Mouse (Mus musculus): ENCODE measurements around the gene Mylk. TPM values are rescaled to one million over a fixed set of nuclear protein-coding genes. Genes with fewer than 3 reads are reported as not detected.
A peak's percentile ranks its signal among the peaks of the same experiment; 100 is the strongest.

The Mylk gene
- polyA plus RNA-seq, 1 experiment from 2014 or later = 4.1 TPM

DNA sequence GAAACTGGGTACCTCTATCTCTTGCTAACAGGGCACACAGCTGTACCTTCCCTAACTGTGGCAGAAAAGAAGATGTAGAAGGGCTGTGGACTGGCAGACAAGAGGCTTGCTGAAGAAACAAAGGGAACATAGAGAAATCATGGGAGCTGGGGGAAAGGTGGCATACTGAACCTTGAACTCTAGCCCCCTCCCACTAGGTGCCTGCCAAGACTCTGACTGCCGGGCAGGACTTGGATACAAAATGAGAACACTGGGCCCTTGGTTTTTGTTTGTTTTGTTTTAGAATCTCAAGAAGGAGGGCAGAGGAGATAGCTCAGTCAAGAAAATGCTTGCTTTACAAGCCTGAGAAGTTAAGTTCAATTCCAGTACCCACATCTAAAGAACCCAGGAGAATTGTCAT is 262.4 kb downstream of the Mylk start:
- no peaks in the 10 kb centered on the region for H3K27me3 ChIP-seq (replicated peaks)
- ATAC-seq (replicated peaks) = no peak
- WGBS = 70% methylated on average over 1 of the region's 1 CpGs

DNA sequence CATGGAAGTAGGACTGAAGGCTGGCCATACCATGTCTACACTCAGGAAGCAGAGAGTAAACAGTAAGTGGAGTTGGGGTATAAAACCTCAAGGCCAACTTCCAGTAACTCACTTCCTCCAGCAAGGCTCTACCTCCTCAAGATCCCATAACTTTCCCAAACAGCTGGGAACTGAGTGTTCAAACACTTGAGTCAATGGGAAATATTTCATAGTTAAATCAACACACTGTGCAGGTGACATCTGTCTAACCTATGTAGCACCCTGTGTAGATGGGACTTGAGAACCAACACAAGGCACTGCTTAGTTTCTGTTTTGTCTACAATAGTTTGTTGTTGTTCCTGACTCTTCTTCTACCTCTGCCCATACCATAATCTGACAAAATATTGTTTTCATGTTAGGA is 263.4 kb downstream of the Mylk start:
- Histone ChIP-seq H3K4me1 (no peaks in the 10 kb centered on the region), H3K27ac (no peak overlapping the region), H3K4me2 (no peak overlapping the region), H3K9ac (no peak overlapping the region), H3K9me3 (no peaks in the 10 kb centered on the region), H3K4me3 (no peak overlapping the region), H3K27me3 (replicated peaks) (no peaks in the 10 kb centered on the region), H3K36me3 (replicated peaks) (no peaks in the 10 kb centered on the region)
- ATAC-seq (replicated peaks) = no peak

More for the DNA sequence above, 262.4 kb downstream of the Mylk start:
- H3K4me3 ChIP-seq = no peak overlapping the region
- no peaks in the 10 kb centered on the region for H3K4me1 ChIP-seq
- no peak overlapping the region for H3K4me2 ChIP-seq
- no peak overlapping the region for H3K27ac ChIP-seq
- H3K9ac ChIP-seq = no peak overlapping the region
- no peaks in the 10 kb centered on the region for H3K9me3 ChIP-seq
- H3K36me3 ChIP-seq (replicated peaks) = no peaks in the 10 kb centered on the region

DNA sequence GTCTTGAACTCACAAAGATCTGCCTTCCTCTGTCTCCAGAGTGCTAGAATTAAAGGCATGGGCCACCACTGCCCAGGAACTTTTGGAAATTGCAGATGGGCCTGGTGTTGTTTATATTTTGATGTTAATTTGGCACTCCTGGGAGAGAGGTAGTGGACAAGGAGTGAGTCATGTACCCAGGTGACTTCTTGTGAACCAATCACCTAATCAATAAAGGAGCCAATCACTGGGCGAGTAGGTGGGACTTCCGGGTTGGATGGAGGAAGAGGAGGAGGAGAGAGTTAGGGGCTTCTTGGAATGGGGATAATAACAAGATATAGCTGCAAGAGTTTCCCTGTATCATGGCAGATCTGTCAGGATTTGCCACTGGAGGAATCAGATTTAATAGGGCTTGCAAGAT is 268.5 kb downstream of the Mylk start:
- Histone ChIP-seq H3K9me3 (no peaks in the 10 kb centered on the region; the same call in 1 of the 2 replicates), H3K4me2 (no peak overlapping the region), H3K36me3 (replicated peaks) (no peaks in the 10 kb centered on the region), H3K4me3 (no peak overlapping the region), H3K9ac (no peak overlapping the region), H3K27me3 (replicated peaks) (peaks cover 3% of the 10 kb centered on the region; the same call in 1 of the 2 replicates), H3K27ac (no peak overlapping the region), H3K4me1 (no peaks in the 10 kb centered on the region)
- no peak for ATAC-seq (replicated peaks)
- WGBS = 91% methylated on average over 2 of the region's 2 CpGs

DNA sequence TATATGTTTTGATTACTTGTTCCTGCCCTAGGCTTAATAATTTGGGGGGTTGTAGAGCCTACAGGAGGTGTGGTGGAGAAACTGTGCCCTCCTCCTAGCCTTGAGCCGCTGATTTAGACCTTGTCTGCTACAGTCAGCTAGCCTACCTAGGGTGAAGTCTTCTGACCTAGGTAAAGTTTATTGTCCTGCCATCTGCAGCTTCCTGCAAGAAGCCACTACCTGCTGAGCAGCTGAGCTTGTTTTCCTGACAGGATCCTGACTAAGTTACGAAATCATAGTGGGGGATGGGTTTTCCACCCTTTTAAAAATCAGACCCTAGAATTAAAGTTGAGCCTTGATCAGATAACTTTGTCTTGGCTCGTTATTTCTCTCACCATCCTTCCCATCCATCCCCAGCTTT is 271.5 kb downstream of the Mylk start:
- H3K27me3 ChIP-seq (replicated peaks) = peaks cover 18% of the 10 kb centered on the region
- WGBS = 62% methylated on average over 3 of the region's 3 CpGs
- no peak overlapping the region for H3K9ac ChIP-seq
- H3K4me2 ChIP-seq = no peak overlapping the region
- H3K9me3 ChIP-seq = no peaks in the 10 kb centered on the region; the same call in 1 of the 2 replicates
- H3K4me3 ChIP-seq = no peak overlapping the region
- no peak for ATAC-seq (replicated peaks)
- H3K4me1 ChIP-seq = no peaks in the 10 kb centered on the region
- no peak overlapping the region for H3K27ac ChIP-seq
- H3K36me3 ChIP-seq (replicated peaks) = no peaks in the 10 kb centered on the region

DNA sequence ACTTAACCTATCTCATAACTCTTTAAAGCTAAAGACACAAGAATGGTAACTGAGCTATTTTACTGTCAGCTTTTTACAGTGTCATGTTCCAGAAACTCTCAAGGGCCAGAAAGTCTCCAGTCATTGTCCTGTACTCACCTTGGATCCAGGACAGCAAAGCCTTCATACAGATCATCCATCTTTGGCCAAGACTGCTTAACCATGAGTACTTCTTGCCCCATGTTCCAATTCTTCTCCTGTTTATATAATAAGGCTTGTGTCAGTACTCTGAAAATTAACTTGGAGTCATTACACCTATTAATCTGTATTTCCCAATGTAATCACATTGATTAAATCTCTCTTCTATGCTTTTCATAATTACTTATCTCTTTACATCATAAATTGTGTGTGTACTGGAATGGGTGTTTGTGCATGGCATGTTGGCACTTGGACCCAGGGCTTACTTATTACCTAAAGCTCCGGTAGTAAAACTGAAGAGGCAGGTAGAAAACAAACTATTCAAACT is 273.5 kb downstream of the Mylk start:
- no peak for ATAC-seq (replicated peaks)
- Histone ChIP-seq H3K9me3 (no peaks in the 10 kb centered on the region; the same call in 1 of the 2 replicates), H3K27me3 (replicated peaks) (peaks cover 18% of the 10 kb centered on the region), H3K27ac (no peak overlapping the region), H3K4me3 (no peak overlapping the region), H3K4me2 (no peak overlapping the region), H3K36me3 (replicated peaks) (no peaks in the 10 kb centered on the region), H3K9ac (no peak overlapping the region), H3K4me1 (no peaks in the 10 kb centered on the region)
- 94% methylated on average over 1 of the region's 1 CpGs for WGBS

DNA sequence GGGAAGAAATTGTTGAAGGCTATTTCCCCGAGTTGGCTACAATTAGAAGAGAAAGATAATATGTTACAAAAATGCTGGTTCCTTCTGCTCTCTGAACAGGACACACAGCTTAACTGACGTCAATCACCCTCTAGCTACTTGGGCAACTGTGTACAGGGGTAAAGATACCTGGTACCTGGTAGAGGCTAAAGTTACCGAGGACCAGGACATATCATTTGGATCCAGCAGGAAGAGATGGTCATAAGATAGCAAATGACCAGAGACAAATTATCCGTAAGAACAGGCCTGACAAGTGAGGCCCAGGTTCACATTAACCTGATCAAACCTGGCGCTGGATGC is 276.9 kb downstream of the Mylk start:
- WGBS = 53% methylated on average over 5 of the region's 5 CpGs
- no peak overlapping the region for H3K27ac ChIP-seq
- ATAC-seq (replicated peaks) = peak; percentile 73
- H3K27me3 ChIP-seq (replicated peaks) = peaks cover 18% of the 10 kb centered on the region
- H3K4me3 ChIP-seq = peak overlapping the region; percentile 94
- peak overlapping the region; percentile 64 for H3K4me2 ChIP-seq
- no peaks in the 10 kb centered on the region for H3K9me3 ChIP-seq
- 0 out of 2 replicates have a peak, but pooled peaks cover 3% of the 10 kb centered on the region for H3K4me1 ChIP-seq
- H3K9ac ChIP-seq = no peak overlapping the region
- no peaks in the 10 kb centered on the region for H3K36me3 ChIP-seq (replicated peaks)

DNA sequence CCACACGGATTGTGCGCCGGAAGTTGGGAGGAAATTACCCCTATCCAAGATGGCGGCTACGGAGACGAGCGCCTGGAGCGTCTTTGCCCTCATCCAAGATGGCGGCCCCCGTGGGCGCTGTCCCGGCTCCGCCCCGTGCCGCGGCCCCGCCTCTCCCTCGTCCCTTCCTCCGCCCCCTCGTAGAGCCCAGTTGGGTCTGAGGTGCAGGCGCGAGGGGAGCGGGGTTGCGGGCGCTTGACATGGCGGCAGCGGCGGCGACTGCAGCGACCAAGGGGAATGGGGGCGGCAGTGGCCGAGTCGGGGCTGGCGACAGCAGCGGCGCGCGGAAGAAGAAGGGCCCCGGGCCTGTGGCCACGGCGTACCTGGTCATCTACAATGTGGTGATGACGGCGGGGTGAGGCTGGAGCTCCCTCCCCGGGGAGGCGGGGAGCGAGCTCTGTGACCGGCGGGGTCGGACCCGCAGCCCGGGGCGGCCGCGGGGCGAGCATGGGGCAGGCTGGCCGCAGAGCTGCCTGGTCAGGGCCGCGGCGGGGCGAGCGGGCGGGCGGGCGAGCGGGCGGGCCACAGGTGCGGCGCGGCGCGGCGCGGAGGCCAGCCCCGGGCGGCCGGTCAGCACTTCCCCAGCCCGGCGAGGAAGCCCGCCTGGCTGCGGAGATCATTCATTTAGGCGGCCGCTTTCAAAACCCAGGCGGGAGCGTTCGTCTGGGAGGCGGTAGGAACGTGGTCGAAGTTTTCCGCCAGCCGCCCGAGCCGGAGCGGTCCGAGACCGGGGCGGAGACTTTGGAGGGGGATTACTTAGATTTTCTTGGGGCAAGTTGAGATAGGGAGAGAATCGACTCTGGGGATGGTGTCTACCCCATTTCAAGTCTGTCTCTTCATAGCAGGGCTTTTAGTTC is 277.5 kb downstream of the Mylk start, which contains the start of gene Hacd2:
Gene Hacd2, plus strand, starts transcription at position 187 of the 896 bp plus-strand sequence.
- peak within 1 kb of the TSS; percentile 94 for H3K4me3 ChIP-seq
- H3K9me3 ChIP-seq = no peaks in the 10 kb centered on the region
- H3K27ac ChIP-seq = peak within 1 kb of the TSS; percentile 83
- H3K27me3 ChIP-seq (replicated peaks) = peaks cover 18% of the 10 kb centered on the region
- under 1% methylated on average over 76 of the region's 97 CpGs for WGBS
- H3K4me2 ChIP-seq = peak within 1 kb of the TSS; percentile 64
- peak; percentile 98 for ATAC-seq (replicated peaks)
- peak within 1 kb of the TSS; percentile 84 for H3K9ac ChIP-seq
- no peaks in the 10 kb centered on the region for H3K36me3 ChIP-seq (replicated peaks)
- 0 out of 2 replicates have a peak, but pooled peaks cover 3% of the 10 kb centered on the region for H3K4me1 ChIP-seq

DNA sequence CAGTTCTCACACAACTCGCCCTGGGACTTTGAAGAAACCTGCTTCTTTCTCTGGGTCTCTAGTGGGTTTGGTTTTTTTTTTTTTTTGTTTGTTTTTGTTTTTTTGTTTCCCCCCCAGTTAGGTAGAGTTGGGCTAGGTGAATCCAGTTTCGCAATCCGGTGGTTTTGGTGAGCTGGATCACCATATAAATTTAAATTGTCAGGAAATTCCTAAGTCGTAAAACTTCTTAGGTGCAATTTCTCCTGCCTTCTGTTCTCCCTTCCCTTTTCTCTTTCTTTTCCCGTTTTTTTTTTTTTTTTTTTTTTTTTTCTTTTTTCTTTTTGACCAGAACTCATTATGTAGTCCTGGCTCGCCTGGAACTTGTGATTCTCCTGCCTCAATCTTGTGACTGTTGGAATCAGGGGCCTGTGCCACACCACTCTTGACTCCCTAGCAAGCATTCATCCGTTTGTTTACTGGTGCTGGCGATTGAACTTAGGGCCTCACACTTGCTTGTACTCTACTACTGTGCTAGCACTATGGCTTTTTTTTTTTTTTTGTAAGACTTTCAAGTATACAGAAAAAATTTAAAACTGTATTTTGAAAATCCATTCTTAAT is 278.2 kb downstream of the Mylk start:
- ATAC-seq (replicated peaks) = no peak
- H3K4me2 ChIP-seq = peak overlapping the region; percentile 64
- H3K4me1 ChIP-seq = 0 out of 2 replicates have a peak, but pooled peaks cover 3% of the 10 kb centered on the region
- H3K27me3 ChIP-seq (replicated peaks) = peaks cover 18% of the 10 kb centered on the region
- H3K9me3 ChIP-seq = no peaks in the 10 kb centered on the region
- peak overlapping the region; percentile 94 for H3K4me3 ChIP-seq
- WGBS = 9% methylated on average over 8 of the region's 8 CpGs
- H3K9ac ChIP-seq = peak overlapping the region; percentile 84
- no peak overlapping the region for H3K27ac ChIP-seq
- no peaks in the 10 kb centered on the region for H3K36me3 ChIP-seq (replicated peaks)

DNA sequence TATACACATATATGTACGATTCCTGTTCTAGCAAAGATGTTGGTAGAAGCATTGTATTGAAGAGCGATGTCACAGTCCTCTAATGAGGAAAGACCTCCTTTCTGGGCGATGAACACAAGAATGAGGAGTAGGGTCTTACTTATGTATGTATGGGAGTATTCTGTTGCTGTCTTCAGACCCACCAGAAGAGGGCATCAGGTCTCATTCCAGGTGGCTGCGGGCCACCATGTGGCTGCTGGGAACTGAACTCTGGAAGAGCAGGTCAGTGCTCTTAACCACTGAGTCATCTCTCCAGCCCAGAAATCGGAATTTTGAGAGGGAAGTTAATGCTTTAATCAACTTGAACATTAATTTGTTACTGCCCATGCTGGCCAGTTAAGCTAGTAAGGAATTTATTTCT is 279.3 kb downstream of the Mylk start:
- no peak overlapping the region for H3K4me2 ChIP-seq
- ATAC-seq (replicated peaks) = no peak
- H3K36me3 ChIP-seq (replicated peaks) = no peaks in the 10 kb centered on the region
- H3K4me1 ChIP-seq = 0 out of 2 replicates have a peak, but pooled peaks cover 3% of the 10 kb centered on the region
- no peak overlapping the region for H3K4me3 ChIP-seq
- H3K27ac ChIP-seq = no peak overlapping the region
- 87% methylated on average over 5 of the region's 5 CpGs for WGBS
- peaks cover 8% of the 10 kb centered on the region for H3K27me3 ChIP-seq (replicated peaks)
- no peak overlapping the region for H3K9ac ChIP-seq
- no peaks in the 10 kb centered on the region for H3K9me3 ChIP-seq

DNA sequence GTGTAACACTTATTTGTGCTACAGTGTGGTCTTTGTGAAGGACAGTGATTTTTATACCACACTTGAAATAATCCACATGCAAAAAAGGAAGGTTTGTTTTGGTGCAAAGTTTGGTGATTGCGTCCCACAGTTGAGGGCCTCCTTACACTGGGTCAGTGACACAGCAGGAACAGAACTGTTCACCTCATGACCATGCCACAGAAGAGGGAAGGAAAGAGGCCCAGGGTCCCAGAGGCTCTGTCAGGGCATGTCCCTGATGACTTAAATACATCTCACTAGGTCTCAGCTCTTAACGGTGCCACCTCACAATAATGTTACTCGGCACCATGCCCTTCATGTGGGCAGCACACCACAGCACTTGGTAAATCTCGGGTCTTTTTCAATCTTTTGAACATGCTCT is 280.3 kb downstream of the Mylk start:
- no peak overlapping the region for H3K9ac ChIP-seq
- no peak overlapping the region for H3K4me3 ChIP-seq
- no peak overlapping the region for H3K27ac ChIP-seq
- ATAC-seq (replicated peaks) = no peak
- H3K4me1 ChIP-seq = 0 out of 2 replicates have a peak, but pooled peaks cover 3% of the 10 kb centered on the region
- no peaks in the 10 kb centered on the region for H3K36me3 ChIP-seq (replicated peaks)
- H3K4me2 ChIP-seq = no peak overlapping the region
- no peaks in the 10 kb centered on the region for H3K9me3 ChIP-seq
- WGBS = 92% methylated on average over 4 of the region's 4 CpGs
- H3K27me3 ChIP-seq (replicated peaks) = no peaks in the 10 kb centered on the region

DNA sequence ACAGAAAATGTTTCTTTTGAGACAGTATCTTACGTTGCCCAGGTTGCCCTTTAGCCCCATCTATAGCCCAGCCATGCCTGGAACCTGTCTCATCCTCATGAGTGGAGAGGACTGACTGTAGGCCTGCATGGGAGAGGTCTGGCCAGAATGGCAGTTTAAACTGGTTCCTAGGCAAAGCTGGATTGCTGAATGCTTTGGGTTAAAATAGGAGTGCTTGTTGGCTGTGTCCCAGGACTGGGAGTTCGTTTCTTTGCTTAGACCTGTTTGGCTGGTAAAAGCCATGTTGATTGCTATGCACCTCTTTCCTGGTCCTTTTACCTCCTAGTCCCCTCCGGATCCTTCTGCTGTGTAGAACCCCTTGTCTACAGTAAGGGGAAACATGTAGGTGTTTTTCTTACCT is 288.2 kb downstream of the Mylk start:
- Histone ChIP-seq H3K27ac (no peak overlapping the region), H3K27me3 (replicated peaks) (no peaks in the 10 kb centered on the region), H3K4me1 (peaks cover 5% of the 10 kb centered on the region; the same call in 1 of the 2 replicates), H3K4me3 (no peak overlapping the region), H3K9ac (no peak overlapping the region), H3K36me3 (replicated peaks) (0 out of 2 replicates have a peak, but pooled peaks cover 3% of the 10 kb centered on the region), H3K4me2 (no peak overlapping the region), H3K9me3 (no peaks in the 10 kb centered on the region)
- 88% methylated on average over 3 of the region's 3 CpGs for WGBS
- no peak for ATAC-seq (replicated peaks)

DNA sequence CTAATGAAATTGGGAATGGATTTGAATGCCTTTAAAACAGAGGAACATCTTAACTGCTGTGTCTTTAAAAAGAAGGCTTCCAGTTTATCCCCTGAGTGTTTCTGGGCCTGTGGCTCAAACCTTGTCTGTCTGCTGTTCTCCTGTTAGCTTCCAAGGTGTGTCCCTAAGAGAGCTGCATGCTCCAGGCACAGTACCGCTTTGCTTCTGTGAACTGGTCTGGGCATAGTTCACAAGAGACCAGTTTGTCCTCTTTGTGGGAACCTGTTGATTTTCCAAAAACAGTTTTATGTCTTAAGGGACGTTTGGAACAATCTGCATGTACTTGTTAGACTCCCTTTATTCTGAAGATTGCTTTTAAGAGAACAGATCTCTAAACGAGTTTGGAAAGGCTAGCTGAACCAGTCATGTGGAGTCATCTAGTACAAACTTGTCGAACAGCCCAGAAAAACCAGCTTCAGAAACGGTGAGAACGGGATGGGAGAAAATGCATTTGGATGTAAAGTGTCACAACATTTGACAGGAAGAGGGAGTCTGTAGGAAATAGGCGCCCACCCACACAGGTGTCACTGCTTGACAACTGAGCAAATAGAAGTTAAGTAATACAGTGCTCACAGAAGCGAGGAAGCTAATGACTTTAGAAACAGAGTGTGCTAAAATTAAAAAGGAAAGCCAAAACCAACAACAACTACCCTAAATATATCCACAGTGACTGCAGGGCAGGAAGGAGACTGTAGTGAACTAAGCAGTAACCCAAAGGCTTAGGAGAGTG is 289.0 kb downstream of the Mylk start:
- H3K27me3 ChIP-seq (replicated peaks) = no peaks in the 10 kb centered on the region
- H3K27ac ChIP-seq = no peak overlapping the region
- peaks cover 6% of the 10 kb centered on the region; the same call in 1 of the 2 replicates for H3K4me1 ChIP-seq
- H3K9me3 ChIP-seq = no peaks in the 10 kb centered on the region
- H3K4me3 ChIP-seq = no peak overlapping the region
- 84% methylated on average over 8 of the region's 8 CpGs for WGBS
- 0 out of 2 replicates have a peak, but pooled peaks cover 3% of the 10 kb centered on the region for H3K36me3 ChIP-seq (replicated peaks)
- H3K4me2 ChIP-seq = no peak overlapping the region
- no peak for ATAC-seq (replicated peaks)
- H3K9ac ChIP-seq = no peak overlapping the region

All from midbrain, embryonic 15.5 days (tissue).